Mouse (Mus musculus): ENCODE data around the gene Fdxr. TPM values are rescaled to one million over a fixed set of nuclear protein-coding genes. Genes with fewer than 3 reads are reported as not detected.

Gene Fdxr
- polyA plus RNA-seq, 1 experiment from 2014 or later = 10.5 TPM

- H3K4me1 ChIP-seq (replicated peaks) = peaks cover 78% of the 10 kb centered on the region
- no peak overlapping the region for H3K9ac ChIP-seq
- 4% methylated on average over 5 of the region's 5 CpGs for WGBS
- no peaks in the 10 kb centered on the region for H3K9me3 ChIP-seq (replicated peaks)
- no peaks in the 10 kb centered on the region for H3K36me3 ChIP-seq
- peak; percentile 29; the same call in 1 of the 2 replicates for ATAC-seq (replicated peaks; ENCODE audit: insufficient number of reproducible peaks, insufficient read depth, low FRiP score, low read depth)
- H3K4me3 ChIP-seq = no peak overlapping the region
- H3K27me3 ChIP-seq = no peaks in the 10 kb centered on the region
- H3K27ac ChIP-seq = peak overlapping the region; percentile 78
- peak overlapping the region; percentile 48 for H3K4me2 ChIP-seq
Observed at GRCm38 (mm10) chr11:115222570-115222969, 54.3 kb downstream of the Fdxr start.

DNA sequence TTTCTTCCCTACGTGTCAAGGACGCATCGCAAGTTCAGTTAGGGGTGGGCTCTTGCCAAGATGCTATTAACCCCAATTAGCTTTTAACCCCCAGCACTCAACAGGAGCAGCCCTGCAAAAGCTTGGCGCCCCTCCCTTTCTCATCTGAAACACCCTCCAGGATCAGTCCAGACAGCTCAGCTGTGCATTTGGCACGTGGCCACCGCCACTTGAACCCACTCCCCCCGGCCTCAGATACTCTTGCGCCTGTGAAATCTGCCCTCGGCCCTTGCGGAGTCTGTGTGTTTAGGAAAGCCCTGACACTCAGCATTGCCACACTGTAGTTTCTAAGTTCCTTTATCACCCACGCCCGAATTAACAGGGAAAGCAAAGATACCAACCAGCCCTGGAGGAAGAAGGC is 54.8 kb downstream of the Fdxr start:
- H3K4me3 ChIP-seq = 0 out of 2 replicates have a peak overlapping the region, but pooled peaks have one; percentile 1
- no peaks in the 10 kb centered on the region for H3K9me3 ChIP-seq (replicated peaks)
- H3K36me3 ChIP-seq = no peaks in the 10 kb centered on the region
- H3K9ac ChIP-seq = no peak overlapping the region
- WGBS = 20% methylated on average over 12 of the region's 12 CpGs
- H3K4me2 ChIP-seq = peak overlapping the region; percentile 48
- H3K4me1 ChIP-seq (replicated peaks) = peaks cover 78% of the 10 kb centered on the region
- ATAC-seq (replicated peaks; ENCODE audit: insufficient number of reproducible peaks, insufficient read depth, low FRiP score, low read depth) = peak; percentile 51; the same call in 1 of the 2 replicates
- peak overlapping the region; percentile 78 for H3K27ac ChIP-seq
- no peaks in the 10 kb centered on the region for H3K27me3 ChIP-seq

DNA sequence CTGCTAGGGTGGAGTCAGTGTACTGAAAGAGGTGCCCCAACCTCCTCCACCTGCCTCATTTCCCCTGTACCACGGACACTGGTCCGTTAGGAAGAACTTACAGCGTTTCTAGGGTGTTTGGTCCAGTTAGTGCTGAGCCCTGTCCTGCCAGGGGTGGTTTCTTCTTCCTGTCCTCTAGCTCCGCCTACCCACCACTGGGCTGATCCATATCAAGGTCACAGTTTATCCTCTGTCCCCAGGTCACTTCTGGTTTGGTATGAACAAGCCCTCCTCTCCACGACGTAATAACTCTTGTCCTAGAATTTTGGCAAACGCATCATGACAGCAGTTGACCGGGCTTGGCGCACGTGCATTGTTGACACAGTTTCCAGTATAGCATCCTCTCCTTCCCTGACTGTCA is 57.2 kb downstream of the Fdxr start:
- H3K9ac ChIP-seq = no peak overlapping the region
- 84% methylated on average over 10 of the region's 10 CpGs for WGBS
- H3K36me3 ChIP-seq = no peaks in the 10 kb centered on the region
- H3K27me3 ChIP-seq = no peaks in the 10 kb centered on the region
- no peaks in the 10 kb centered on the region for H3K9me3 ChIP-seq (replicated peaks)
- no peak overlapping the region for H3K4me2 ChIP-seq
- no peak for ATAC-seq (replicated peaks; ENCODE audit: insufficient number of reproducible peaks, insufficient read depth, low FRiP score, low read depth)
- peak overlapping the region; percentile 62 for H3K27ac ChIP-seq
- peaks cover 73% of the 10 kb centered on the region for H3K4me1 ChIP-seq (replicated peaks)
- no peak overlapping the region for H3K4me3 ChIP-seq

GRCm38 (mm10) chr11:115219263-115219662 is 57.6 kb downstream of the Fdxr start:
- Histone ChIP-seq H3K36me3 (no peaks in the 10 kb centered on the region), H3K9me3 (replicated peaks) (no peaks in the 10 kb centered on the region), H3K9ac (no peak overlapping the region), H3K4me3 (no peak overlapping the region), H3K4me2 (no peak overlapping the region), H3K4me1 (replicated peaks) (peaks cover 72% of the 10 kb centered on the region), H3K27ac (peak overlapping the region; percentile 62), H3K27me3 (no peaks in the 10 kb centered on the region)
- ATAC-seq (replicated peaks; ENCODE audit: insufficient number of reproducible peaks, insufficient read depth, low FRiP score, low read depth) = peak; percentile 19
- 22% methylated on average over 9 of the region's 9 CpGs for WGBS

Small RNAs within 50 kb of the gene (microRNA-seq; reads per million reads assigned to microRNA genes)
- not detected for gene Gm25837

Other genes with a start within 250 kb of the Fdxr start
- gene Cd300ld5, start 239.3 kb downstream of the Fdxr start, polyA plus RNA-seq (2015; fragmentation: Nextera tagmentation; extraction: Ambion mirVana) = not detected in 2 replicates
- not detected in 2 replicates for gene Cd300ld3, start 228.6 kb downstream of the Fdxr start, polyA plus RNA-seq (2015; fragmentation: Nextera tagmentation; extraction: Ambion mirVana)
- gene Cd300e, start 214.9 kb downstream of the Fdxr start, polyA plus RNA-seq (2015; fragmentation: Nextera tagmentation; extraction: Ambion mirVana) = not detected in 2 replicates
- gene Rab37, start 185.6 kb downstream of the Fdxr start, polyA plus RNA-seq (2015; fragmentation: Nextera tagmentation; extraction: Ambion mirVana) = 1.1 and 2.4 TPM in 2 replicates
- 0.37 and 1.2 TPM in 2 replicates for gene Cd300lf, start 143.1 kb downstream of the Fdxr start, polyA plus RNA-seq (2015; fragmentation: Nextera tagmentation; extraction: Ambion mirVana)
- gene Slc9a3r1, start 113.7 kb downstream of the Fdxr start, polyA plus RNA-seq (2015; fragmentation: Nextera tagmentation; extraction: Ambion mirVana) = 24.6 and 46.4 TPM in 2 replicates
- gene Tmem104, start 89.6 kb downstream of the Fdxr start, polyA plus RNA-seq (2015; fragmentation: Nextera tagmentation; extraction: Ambion mirVana) = 6.6 and 11.4 TPM in 2 replicates
- 16.2 and 20.8 TPM in 2 replicates for gene Nat9, start 89.2 kb downstream of the Fdxr start, polyA plus RNA-seq (2015; fragmentation: Nextera tagmentation; extraction: Ambion mirVana)
- 0.10 and 0.16 TPM in 2 replicates for gene Grin2c, start 9.8 kb downstream of the Fdxr start, polyA plus RNA-seq (2015; fragmentation: Nextera tagmentation; extraction: Ambion mirVana)
- 0.55 and 0.67 TPM in 2 replicates for gene Fads6, start 20.6 kb upstream of the Fdxr start, polyA plus RNA-seq (2015; fragmentation: Nextera tagmentation; extraction: Ambion mirVana)
- gene Otop2, start 30.1 kb upstream of the Fdxr start, polyA plus RNA-seq (2015; fragmentation: Nextera tagmentation; extraction: Ambion mirVana) = 0.08 TPM in 1 of 2 replicates, not detected in the other
- gene Ush1g, start 45.0 kb upstream of the Fdxr start, polyA plus RNA-seq (2015; fragmentation: Nextera tagmentation; extraction: Ambion mirVana) = 0.11 and 0.29 TPM in 2 replicates
- gene Otop3, start 57.7 kb upstream of the Fdxr start, polyA plus RNA-seq (2015; fragmentation: Nextera tagmentation; extraction: Ambion mirVana) = not detected in 2 replicates
- gene Hid1, start 90.7 kb upstream of the Fdxr start, polyA plus RNA-seq (2015; fragmentation: Nextera tagmentation; extraction: Ambion mirVana) = 7.6 and 11.2 TPM in 2 replicates
- 6.3 and 11.1 TPM in 2 replicates for gene Cdr2l, start 104.9 kb upstream of the Fdxr start, polyA plus RNA-seq (2015; fragmentation: Nextera tagmentation; extraction: Ambion mirVana)
- gene Mrpl58, start 126.7 kb upstream of the Fdxr start, polyA plus RNA-seq (2015; fragmentation: Nextera tagmentation; extraction: Ambion mirVana) = 163 and 167 TPM in 2 replicates
- gene Atp5h, start 142.9 kb upstream of the Fdxr start, polyA plus RNA-seq (2015; fragmentation: Nextera tagmentation; extraction: Ambion mirVana) = 1,570 and 2,168 TPM in 2 replicates
- 11.5 and 14.7 TPM in 2 replicates for gene Kctd2, start 143.1 kb upstream of the Fdxr start, polyA plus RNA-seq (2015; fragmentation: Nextera tagmentation; extraction: Ambion mirVana)
- gene Trim80, start 163.5 kb upstream of the Fdxr start, polyA plus RNA-seq (2015; fragmentation: Nextera tagmentation; extraction: Ambion mirVana) = 0.06 TPM in 1 of 2 replicates, not detected in the other
- 0.57 and 5.0 TPM in 2 replicates for gene Slc16a5, start 185.4 kb upstream of the Fdxr start, polyA plus RNA-seq (2015; fragmentation: Nextera tagmentation; extraction: Ambion mirVana)
- gene Armc7, start 198.6 kb upstream of the Fdxr start, polyA plus RNA-seq (2015; fragmentation: Nextera tagmentation; extraction: Ambion mirVana) = 4.6 and 6.2 TPM in 2 replicates
- gene Nt5c, start 214.8 kb upstream of the Fdxr start, polyA plus RNA-seq (2015; fragmentation: Nextera tagmentation; extraction: Ambion mirVana) = 49.6 and 62.1 TPM in 2 replicates
- gene Jpt1, start 237.3 kb upstream of the Fdxr start, polyA plus RNA-seq (2015; fragmentation: Nextera tagmentation; extraction: Ambion mirVana) = 480 and 515 TPM in 2 replicates